Mouse (Mus musculus) ES-E14 (cell line): ENCODE results near the gene Npas2.

Experiments
- HCFC1 ChIP-seq: IDR thresholded peaks from 2 replicates; pipeline ENCODE4 v1.6.1; 2012; ENCODE audit warnings: low read length, inconsistent platforms, borderline replicate concordance; ENCODE audit not compliant: insufficient read depth
- ZC3H11A ChIP-seq: IDR thresholded peaks from 2 replicates; pipeline ENCODE4 v1.6.1; 2012; ENCODE audit warnings: low read depth, mild to moderate bottlenecking, inconsistent platforms, low read length, borderline replicate concordance

DNA sequence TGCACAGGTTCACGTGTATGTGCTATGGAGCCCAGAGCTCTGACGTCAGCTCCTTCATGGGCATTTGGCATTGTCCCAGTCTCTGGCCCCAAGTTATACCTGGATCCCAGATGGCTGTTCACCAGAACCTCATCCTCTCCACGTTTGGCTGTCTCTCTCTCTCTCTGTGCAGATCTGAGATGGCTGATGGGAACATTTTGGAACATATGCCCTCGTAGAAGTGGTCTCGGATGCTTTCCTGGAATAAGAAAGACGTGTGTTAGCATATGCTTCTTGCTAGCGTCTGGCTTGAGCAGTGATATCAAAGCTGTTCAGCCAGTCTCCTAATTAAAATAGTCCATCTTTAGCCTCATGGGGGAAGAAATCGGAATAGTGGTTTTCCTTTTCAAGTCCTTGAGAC lies 143.3 kb downstream of the Npas2 start:
- TF ChIP-seq HCFC1 (no peak), ZC3H11A (no peak)
